Mouse (Mus musculus) midbrain, embryonic 14.5 days (tissue): Measurements from ENCODE around the gene Olfr1444. TPM values are rescaled to one million over a fixed set of nuclear protein-coding genes. Genes with fewer than 3 reads are reported as not detected.

ENCODE experiments used
- ATAC-seq: fragments of 200-750 bp; cut with Nextera tagmentation; 2 replicates; pipeline ENCODE4 v1.8.0; 2017; ENCODE audit warnings: moderate number of reproducible peaks, moderate library complexity; ENCODE audit not compliant: low FRiP score, low TSS enrichment
- DNase-seq: peaks from one replicate; pipeline ENCODE4 v3.0.0-alpha.2; 2015
- H3K27ac ChIP-seq: fragments of 300-500 bp; sonication (generic); replicated peaks from 2 replicates; pipeline ENCODE4 v1.5.1; 2014; ENCODE audit warnings: mild to moderate bottlenecking, low read depth, low read length, moderate library complexity
- H3K27me3 ChIP-seq: fragments of 300-500 bp; sonication (generic); 2 replicates; pipeline ENCODE4 v1.6.1; 2014; ENCODE audit warnings: low read length, control low read depth, mixed read lengths; ENCODE audit not compliant: control insufficient read depth, insufficient read depth
- H3K36me3 ChIP-seq: fragments of 300-500 bp; sonication (generic); 2 replicates; pipeline ENCODE4 v1.6.1; 2014; ENCODE audit warnings: low read length, control low read depth; ENCODE audit not compliant: control insufficient read depth, insufficient read depth
- H3K4me1 ChIP-seq: fragments of 300-500 bp; sonication (generic); 2 replicates; pipeline ENCODE4 v1.6.1; 2014; ENCODE audit warnings: mild to moderate bottlenecking, antibody characterized with exemption, low read length, control low read depth; ENCODE audit not compliant: control insufficient read depth, insufficient read depth
- H3K4me2 ChIP-seq: fragments of 300-500 bp; sonication (generic); 2 replicates; pipeline ENCODE4 v1.6.1; 2014; ENCODE audit warnings: mild to moderate bottlenecking, low read length, moderate library complexity
- H3K4me3 ChIP-seq: fragments of 300-500 bp; sonication (generic); replicated peaks from 2 replicates; pipeline ENCODE4 v1.5.1; 2014; ENCODE audit warnings: low read depth, low read length
- H3K9ac ChIP-seq: fragments of 300-500 bp; sonication (generic); replicated peaks from 2 replicates; pipeline ENCODE4 v1.6.1; 2014; ENCODE audit warnings: mild to moderate bottlenecking, low read length, moderate library complexity
- H3K9me3 ChIP-seq: fragments of 300-500 bp; sonication (generic); 2 replicates; pipeline ENCODE4 v1.6.1; 2016; ENCODE audit warnings: low read length, control low read depth, mixed read lengths; ENCODE audit not compliant: control insufficient read depth
- WGBS: fragments of 180-500 bp; shearing (Covaris S2); extraction: QIAGEN DNeasy Blood & Tissue Kit; methylation state at CpG from one replicate; pipeline ENCODE4 v1.1.7; 2014; 5-methylcytosine and 5-hydroxymethylcytosine counted together
- polyA plus RNA-seq: library from polyadenylated mRNA; unstranded; fragments of >200 nt; fragmentation: Nextera tagmentation; extraction: Ambion mirVana; gene quantifications from 2 replicates; pipeline ENCODE4 v1.2.1, GENCODE M21; 2014

Olfr1444 gene
- polyA plus RNA-seq, 1 experiment from 2014 or later, result not detected

- Histone ChIP-seq H3K4me1 (no peaks in the 10 kb centered on the region), H3K9me3 (no peaks in the 10 kb centered on the region), H3K4me3 (no peak overlapping the region), H3K4me2 (no peak overlapping the region), H3K9ac (no peak overlapping the region), H3K36me3 (no peaks in the 10 kb centered on the region), H3K27ac (no peak overlapping the region), H3K27me3 (no peaks in the 10 kb centered on the region)
- 81% methylated on average over 1 of the region's 1 CpGs for WGBS
- no peak for DNase-seq
- ATAC-seq, result no peak
Observed at GRCm38 (mm10) chr19:12838507-12838906, 18.6 kb upstream of the Olfr1444 start.

GRCm38 (mm10) chr19:12846382-12846781 is 10.7 kb upstream of the Olfr1444 start, which contains the start of gene Gm5244:
TSS of gene Gm5244 (plus strand) at chr19:12846682.
- DNase-seq, result no peak
- no peak for ATAC-seq

GRCm38 (mm10) chr19:12883555-12883954 is 26.5 kb downstream of the Olfr1444 start, which contains the start of gene Olfr1445:
TSS of gene Olfr1445 (plus strand) at chr19:12883855.
- H3K27ac ChIP-seq, result no peak within 1 kb of the TSS
- no peak within 1 kb of the TSS for H3K9ac ChIP-seq
- no peaks in the 10 kb centered on the region for H3K36me3 ChIP-seq
- H3K4me2 ChIP-seq, result no peak within 1 kb of the TSS
- WGBS, result 84% methylated on average over 2 of the region's 2 CpGs
- H3K9me3 ChIP-seq, result no peaks in the 10 kb centered on the region
- no peak within 1 kb of the TSS for H3K4me3 ChIP-seq
- H3K27me3 ChIP-seq, result no peaks in the 10 kb centered on the region
- DNase-seq (no peak), ATAC-seq (no peak)
- H3K4me1 ChIP-seq, result no peaks in the 10 kb centered on the region

More at GRCm38 (mm10) chr19:12846382-12846781, 10.7 kb upstream of the Olfr1444 start, which contains the start of gene Gm5244:
- Histone ChIP-seq H3K4me1 (no peaks in the 10 kb centered on the region), H3K4me2 (no peak within 1 kb of the TSS), H3K9me3 (no peaks in the 10 kb centered on the region), H3K27ac (no peak within 1 kb of the TSS), H3K36me3 (no peaks in the 10 kb centered on the region), H3K27me3 (no peaks in the 10 kb centered on the region), H3K4me3 (no peak within 1 kb of the TSS), H3K9ac (no peak within 1 kb of the TSS)

- H3K9ac ChIP-seq, result no peak within 1 kb of the TSS
- H3K9me3 ChIP-seq, result no peaks in the 10 kb centered on the region
- no peak within 1 kb of the TSS for H3K4me2 ChIP-seq
- no peak within 1 kb of the TSS for H3K4me3 ChIP-seq
- H3K4me1 ChIP-seq, result no peaks in the 10 kb centered on the region
- 80% methylated on average over 1 of the region's 1 CpGs for WGBS
- H3K27ac ChIP-seq, result no peak within 1 kb of the TSS
- H3K36me3 ChIP-seq, result no peaks in the 10 kb centered on the region
- H3K27me3 ChIP-seq, result no peaks in the 10 kb centered on the region
- ATAC-seq (no peak), DNase-seq (no peak)
Observed at GRCm38 (mm10) chr19:12893424-12893823, 36.3 kb downstream of the Olfr1444 start, which contains the start of gene Olfr1446. TSS of gene Olfr1446 (minus strand) at chr19:12893524.

GRCm38 (mm10) chr19:12903643-12904042 is 46.6 kb downstream of the Olfr1444 start, which contains the start of gene Olfr1447:
TSS of gene Olfr1447 (minus strand) at chr19:12903743.
- ATAC-seq, result no peak
- 93% methylated on average over 1 of the region's 1 CpGs for WGBS

More at GRCm38 (mm10) chr19:12903643-12904042, 46.6 kb downstream of the Olfr1444 start, which contains the start of gene Olfr1447:
- no peak for DNase-seq
- Histone ChIP-seq H3K27ac (no peak within 1 kb of the TSS), H3K4me3 (no peak within 1 kb of the TSS), H3K9ac (no peak within 1 kb of the TSS), H3K9me3 (no peaks in the 10 kb centered on the region; the same call in 1 of the 2 replicates), H3K27me3 (no peaks in the 10 kb centered on the region), H3K4me2 (no peak within 1 kb of the TSS), H3K4me1 (no peaks in the 10 kb centered on the region), H3K36me3 (no peaks in the 10 kb centered on the region)

Other genes with a start within 250 kb of the Olfr1444 start
- gene Glyat, start 224.0 kb upstream of the Olfr1444 start, polyA plus RNA-seq, result not detected in 2 replicates
- not detected in 2 replicates for gene Olfr1442, start 186.8 kb upstream of the Olfr1444 start, polyA plus RNA-seq
- not detected in 2 replicates for gene Olfr1443, start 179.2 kb upstream of the Olfr1444 start, polyA plus RNA-seq
- gene Keg1, start 161.5 kb upstream of the Olfr1444 start, polyA plus RNA-seq, result not detected in 2 replicates
- 1.9 TPM in 1 of 2 replicates, not detected in the other for gene Cntf, start 91.7 kb upstream of the Olfr1444 start, polyA plus RNA-seq
- 10.6 and 15.3 TPM in 2 replicates for gene Zfp91, start 61.2 kb upstream of the Olfr1444 start, polyA plus RNA-seq
- 0.46 and 1.3 TPM in 2 replicates for gene Lpxn, start 61.1 kb upstream of the Olfr1444 start, polyA plus RNA-seq
- gene Gm5244, start 10.6 kb upstream of the Olfr1444 start, polyA plus RNA-seq, result not detected in 2 replicates
- not detected in 2 replicates for gene Olfr1445, start 26.6 kb downstream of the Olfr1444 start, polyA plus RNA-seq
- gene Olfr1446, start 36.2 kb downstream of the Olfr1444 start, polyA plus RNA-seq, result not detected in 2 replicates
- not detected in 2 replicates for gene Olfr1447, start 46.5 kb downstream of the Olfr1444 start, polyA plus RNA-seq
- not detected in 2 replicates for gene Olfr1448, start 67.1 kb downstream of the Olfr1444 start, polyA plus RNA-seq
- not detected in 2 replicates for gene Olfr1449, start 73.6 kb downstream of the Olfr1444 start, polyA plus RNA-seq
- not detected in 2 replicates for gene Olfr1450, start 93.0 kb downstream of the Olfr1444 start, polyA plus RNA-seq
- not detected in 2 replicates for gene Olfr1451, start 137.7 kb downstream of the Olfr1444 start, polyA plus RNA-seq
- gene Olfr1453, start 171.0 kb downstream of the Olfr1444 start, polyA plus RNA-seq, result not detected in 2 replicates
- gene Olfr1454, start 203.3 kb downstream of the Olfr1444 start, polyA plus RNA-seq, result not detected in 2 replicates
- gene Olfr1457, start 240.6 kb downstream of the Olfr1444 start, polyA plus RNA-seq, result not detected in 2 replicates
- gene Olfr1458, start 249.5 kb downstream of the Olfr1444 start, polyA plus RNA-seq, result not detected in 2 replicates